ENCODE assay signal across 9 mouse cellular contexts in genomic region chr17:25802825-25803517, GRCm38 (mm10). TPM values are rescaled to one million over a fixed set of nuclear protein-coding genes. Genes with fewer than 3 reads are reported as not detected.
DNase-seq lines count a peak whose midpoint lies in the region; ATAC-seq and TF ChIP-seq lines count a peak whose summit lies in the region.
"Had no signal": no experiment of that assay in that cellular context is flagged by ENCODE, and none has a peak within 500 bp of the region (broad histone marks: within the 10 kb centered on the region; RNA-seq: fewer than 3 reads in every experiment).

No protein-coding gene starts in this region.

- peak; percentile 52 for DNase-seq in 416B (ENCODE audit: low read depth)
- DNase-seq in adrenal gland, adult 8-10 months = peak; percentile 85
- peak; percentile 89 for DNase-seq in forebrain, postnatal 0 days
- no peak for DNase-seq in urinary bladder, postnatal 14 days (ENCODE audit: low spot score)

- no peaks in the 10 kb centered on the region for H3K36me3 ChIP-seq in forebrain, postnatal 0 days (ENCODE audit: insufficient read depth)
- no peaks in the 10 kb centered on the region for H3K36me3 ChIP-seq in hindbrain, embryonic 13.5 days
- no peaks in the 10 kb centered on the region for H3K36me3 ChIP-seq in limb, embryonic 15.5 days
- H3K36me3 ChIP-seq in stomach, embryonic 14.5 days (ENCODE audit: control insufficient read depth, insufficient read depth, low read length) = no peaks in the 10 kb centered on the region

- H3K4me3 ChIP-seq in forebrain, postnatal 0 days (ENCODE audit: low read depth, low read length) = no peak overlapping the region
- H3K4me3 ChIP-seq in hindbrain, embryonic 13.5 days = no peak overlapping the region
- H3K4me3 ChIP-seq in limb, embryonic 15.5 days = no peak overlapping the region
- no peak overlapping the region for H3K4me3 ChIP-seq in stomach, embryonic 14.5 days (ENCODE audit: low read depth, low read length)

- no peaks in the 10 kb centered on the region for H3K27me3 ChIP-seq in forebrain, postnatal 0 days (ENCODE audit: insufficient read depth, low read length)
- peaks cover 4% of the 10 kb centered on the region; the same call in 1 of the 2 replicates for H3K27me3 ChIP-seq in hindbrain, embryonic 13.5 days
- H3K27me3 ChIP-seq in limb, embryonic 15.5 days = peaks cover 35% of the 10 kb centered on the region
- H3K27me3 ChIP-seq in stomach, embryonic 14.5 days (ENCODE audit: control insufficient read depth, insufficient read depth, low read length) = no peaks in the 10 kb centered on the region; the same call in 1 of the 2 replicates

- H3K9me3 ChIP-seq in forebrain, postnatal 0 days (ENCODE audit: low read length) = no peaks in the 10 kb centered on the region
- no peaks in the 10 kb centered on the region for H3K9me3 ChIP-seq in hindbrain, embryonic 13.5 days
- H3K9me3 ChIP-seq in limb, embryonic 15.5 days = no peaks in the 10 kb centered on the region
- H3K9me3 ChIP-seq in stomach, embryonic 14.5 days (ENCODE audit: control insufficient read depth, low read depth, low read length) = no peaks in the 10 kb centered on the region

- 7% methylated on average over 10 of the region's 10 CpGs for whole genome bisulfite sequencing in forebrain, postnatal 0 days
- 8% methylated on average over 10 of the region's 10 CpGs for WGBS in hindbrain, embryonic 13.5 days
- 8% methylated on average over 10 of the region's 10 CpGs for WGBS in limb, embryonic 15.5 days
- 10% methylated on average over 10 of the region's 10 CpGs for WGBS in stomach, embryonic 14.5 days

- peak; percentile 96 for ATAC-seq in forebrain, postnatal 0 days
- ATAC-seq in hindbrain, embryonic 13.5 days (ENCODE audit: low FRiP score) = peak; percentile 88
- ATAC-seq in limb, embryonic 15.5 days (ENCODE audit: insufficient number of reproducible peaks, low FRiP score, low TSS enrichment, low read depth) = 0 out of 2 replicates have a peak, but pooled peaks have one; percentile 15
- peak; percentile 50; the same call in 1 of the 2 replicates for ATAC-seq in stomach, embryonic 14.5 days (ENCODE audit: insufficient number of reproducible peaks, insufficient read depth, low FRiP score, low read depth)
- ATAC-seq in inflammation-experienced regulatory T-cells, adult 6 months = no peak

- peak overlapping the region; percentile 40 for H3K9ac ChIP-seq in forebrain, postnatal 0 days
- peak overlapping the region; percentile 63 for H3K9ac ChIP-seq in hindbrain, embryonic 13.5 days
- no peak overlapping the region for H3K9ac ChIP-seq in limb, embryonic 15.5 days
- H3K9ac ChIP-seq in stomach, embryonic 14.5 days (replicated peaks; ENCODE audit: low read depth, low read length) = no peak overlapping the region
- H3K9ac ChIP-seq: liver, embryonic 14.5 days had no signal

- H3K27ac ChIP-seq in forebrain, postnatal 0 days (ENCODE audit: low read depth, low read length) = peak overlapping the region; percentile 89
- peak overlapping the region; percentile 92 for H3K27ac ChIP-seq in hindbrain, embryonic 13.5 days
- H3K27ac ChIP-seq in limb, embryonic 15.5 days = no peak overlapping the region
- no peak overlapping the region for H3K27ac ChIP-seq in stomach, embryonic 14.5 days (ENCODE audit: low read length)
- H3K27ac ChIP-seq: liver, embryonic 14.5 days had no signal

- TF ChIP-seq CTCF in forebrain, postnatal 0 days (IDR thresholded peaks at IDR 0.05; ENCODE audit: low read depth) = no peak

- peaks cover 10% of the 10 kb centered on the region for H3K4me1 ChIP-seq in forebrain, postnatal 0 days (ENCODE audit: insufficient read depth)
- peaks cover 30% of the 10 kb centered on the region for H3K4me1 ChIP-seq in hindbrain, embryonic 13.5 days (replicated peaks)
- no peaks in the 10 kb centered on the region for H3K4me1 ChIP-seq in limb, embryonic 15.5 days
- no peaks in the 10 kb centered on the region for H3K4me1 ChIP-seq in stomach, embryonic 14.5 days (ENCODE audit: control insufficient read depth, insufficient read depth, low read length)

- peak overlapping the region; percentile 33 for H3K4me2 ChIP-seq in forebrain, postnatal 0 days (ENCODE audit: low read depth)
- H3K4me2 ChIP-seq in hindbrain, embryonic 13.5 days = peak overlapping the region; percentile 37
- H3K4me2 ChIP-seq in limb, embryonic 15.5 days = no peak overlapping the region
- no peak overlapping the region for H3K4me2 ChIP-seq in stomach, embryonic 14.5 days (replicated peaks; ENCODE audit: low read depth, low read length)

RNA-seq across cellular contexts. Expression of gene Fbxl16, which starts 5.9 kb away (rescaled TPM):
- 10 to 100 TPM; 37.9 to 62.9 (median 43.0) TPM for total RNA-seq in adrenal gland, adult 8-10 months (2022)
- total RNA-seq in forebrain, postnatal 0 days (2014; rRNA removed) = 97.6 and 133 TPM in 2 replicates
- polyA plus RNA-seq in forebrain, postnatal 0 days (2015; fragmentation: Nextera tagmentation; extraction: Ambion mirVana) = 27.1 and 58.7 TPM in 2 replicates
- 29.1 and 32.4 TPM in 2 replicates for polyA plus RNA-seq in hindbrain, embryonic 13.5 days (2015; fragmentation: Nextera tagmentation; extraction: Ambion mirVana)
- polyA plus RNA-seq in limb, embryonic 15.5 days (2015; fragmentation: Nextera tagmentation; extraction: Ambion mirVana) = 2.0 and 2.7 TPM in 2 replicates
- 4.5 and 4.6 TPM in 2 replicates for polyA plus RNA-seq in stomach, embryonic 14.5 days (2014; fragmentation: Nextera tagmentation; extraction: Ambion mirVana)
- not detected for polyA plus RNA-seq in inflammation-experienced regulatory T-cells, adult 6 months (2017; shearing (Covaris generic))

RNA-seq across cellular contexts. Expression of gene Metrn, which starts 6.0 kb away (rescaled TPM):
- total RNA-seq in adrenal gland, adult 8-10 months (2022) = 10 to 100 TPM; 31.4 to 45.8 (median 39.3) TPM
- total RNA-seq in forebrain, postnatal 0 days (2014; rRNA removed) = 136 and 148 TPM in 2 replicates
- 56.9 and 59.3 TPM in 2 replicates for polyA plus RNA-seq in forebrain, postnatal 0 days (2015; fragmentation: Nextera tagmentation; extraction: Ambion mirVana)
- polyA plus RNA-seq in hindbrain, embryonic 13.5 days (2015; fragmentation: Nextera tagmentation; extraction: Ambion mirVana) = 45.4 and 57.6 TPM in 2 replicates
- 39.1 and 40.0 TPM in 2 replicates for polyA plus RNA-seq in limb, embryonic 15.5 days (2015; fragmentation: Nextera tagmentation; extraction: Ambion mirVana)
- 6.9 and 8.7 TPM in 2 replicates for polyA plus RNA-seq in stomach, embryonic 14.5 days (2014; fragmentation: Nextera tagmentation; extraction: Ambion mirVana)
- polyA plus RNA-seq in inflammation-experienced regulatory T-cells, adult 6 months (2017; shearing (Covaris generic)) = 1 to 10 TPM; 3.3 to 5.7 (median 5.6) TPM

RNA-seq across cellular contexts. Expression of gene AC134908.4, which starts 7.5 kb away (rescaled TPM):
- not detected for total RNA-seq in adrenal gland, adult 8-10 months (2022)
- total RNA-seq in forebrain, postnatal 0 days (2014; rRNA removed) = 0.31 TPM in 1 of 2 replicates, not detected in the other
- 1.1 TPM in 1 of 2 replicates, not detected in the other for polyA plus RNA-seq in forebrain, postnatal 0 days (2015; fragmentation: Nextera tagmentation; extraction: Ambion mirVana)
- polyA plus RNA-seq in hindbrain, embryonic 13.5 days (2015; fragmentation: Nextera tagmentation; extraction: Ambion mirVana) = 0.60 TPM in 1 of 2 replicates, not detected in the other
- 0.56 and 0.58 TPM in 2 replicates for polyA plus RNA-seq in limb, embryonic 15.5 days (2015; fragmentation: Nextera tagmentation; extraction: Ambion mirVana)
- polyA plus RNA-seq in stomach, embryonic 14.5 days (2014; fragmentation: Nextera tagmentation; extraction: Ambion mirVana) = not detected in 2 replicates
- polyA plus RNA-seq in inflammation-experienced regulatory T-cells, adult 6 months (2017; shearing (Covaris generic)) = not detected
- polyA plus RNA-seq: liver, embryonic 14.5 days had no signal

RNA-seq across cellular contexts. Expression of gene Fam173a, which starts 10.3 kb away (rescaled TPM):
- total RNA-seq in adrenal gland, adult 8-10 months (2022) = 100 to 1,000 TPM in 3 of 4 experiments, 10 to 100 TPM in 1; 91.1 to 131 (median 117) TPM
- total RNA-seq in forebrain, postnatal 0 days (2014; rRNA removed) = 82.5 and 84.2 TPM in 2 replicates
- 76.0 and 78.3 TPM in 2 replicates for polyA plus RNA-seq in forebrain, postnatal 0 days (2015; fragmentation: Nextera tagmentation; extraction: Ambion mirVana)
- 86.6 and 86.8 TPM in 2 replicates for polyA plus RNA-seq in hindbrain, embryonic 13.5 days (2015; fragmentation: Nextera tagmentation; extraction: Ambion mirVana)
- 85.7 and 95.6 TPM in 2 replicates for polyA plus RNA-seq in limb, embryonic 15.5 days (2015; fragmentation: Nextera tagmentation; extraction: Ambion mirVana)
- 109 and 110 TPM in 2 replicates for polyA plus RNA-seq in stomach, embryonic 14.5 days (2014; fragmentation: Nextera tagmentation; extraction: Ambion mirVana)
- 100 to 1,000 TPM; 158 to 288 (median 193) TPM for polyA plus RNA-seq in inflammation-experienced regulatory T-cells, adult 6 months (2017; shearing (Covaris generic))

RNA-seq across cellular contexts. Expression of gene Ccdc78, which starts 16.6 kb away (rescaled TPM):
- total RNA-seq in adrenal gland, adult 8-10 months (2022) = under 1 TPM in 1 of 4 experiments, not detected in 3; 0.15 TPM
- 0.31 TPM in 1 of 2 replicates, not detected in the other for total RNA-seq in forebrain, postnatal 0 days (2014; rRNA removed)
- 0.36 and 0.45 TPM in 2 replicates for polyA plus RNA-seq in forebrain, postnatal 0 days (2015; fragmentation: Nextera tagmentation; extraction: Ambion mirVana)
- 0.16 and 0.36 TPM in 2 replicates for polyA plus RNA-seq in hindbrain, embryonic 13.5 days (2015; fragmentation: Nextera tagmentation; extraction: Ambion mirVana)
- 0.09 and 0.14 TPM in 2 replicates for polyA plus RNA-seq in limb, embryonic 15.5 days (2015; fragmentation: Nextera tagmentation; extraction: Ambion mirVana)
- 0.30 TPM in 1 of 2 replicates, not detected in the other for polyA plus RNA-seq in stomach, embryonic 14.5 days (2014; fragmentation: Nextera tagmentation; extraction: Ambion mirVana)
- polyA plus RNA-seq in inflammation-experienced regulatory T-cells, adult 6 months (2017; shearing (Covaris generic)) = under 1 TPM in 2 of 3 experiments, not detected in 1; 0.50 to 0.75 TPM

Comparison
In these comparisons a context has a peak if more than half of its experiments do, and no peak if none do; other contexts are left out.
1. H3K27ac ChIP-seq: peak in forebrain, postnatal 0 days (single experiment) and hindbrain, embryonic 13.5 days (single experiment); none in limb, embryonic 15.5 days (single experiment) and stomach, embryonic 14.5 days (single experiment).
2. H3K4me2 ChIP-seq: peak in forebrain, postnatal 0 days (single experiment) and hindbrain, embryonic 13.5 days (single experiment); none in limb, embryonic 15.5 days (single experiment) and stomach, embryonic 14.5 days (single experiment).
3. H3K9ac ChIP-seq: peak in forebrain, postnatal 0 days (single experiment) and hindbrain, embryonic 13.5 days (single experiment); none in limb, embryonic 15.5 days (single experiment) and stomach, embryonic 14.5 days (single experiment).